Mouse (Mus musculus) induced T-regulatory cell, adult 2 months (primary cell): ENCODE results near the gene Zfp963.
A peak's percentile ranks its signal among the peaks of the same experiment; 100 is the strongest.

Experiments used
- DNase-seq: peaks from one replicate; pipeline ENCODE4 v3.0.0-alpha.2; 2012; ENCODE audit warnings: low read depth

The Zfp963 gene

DNA sequence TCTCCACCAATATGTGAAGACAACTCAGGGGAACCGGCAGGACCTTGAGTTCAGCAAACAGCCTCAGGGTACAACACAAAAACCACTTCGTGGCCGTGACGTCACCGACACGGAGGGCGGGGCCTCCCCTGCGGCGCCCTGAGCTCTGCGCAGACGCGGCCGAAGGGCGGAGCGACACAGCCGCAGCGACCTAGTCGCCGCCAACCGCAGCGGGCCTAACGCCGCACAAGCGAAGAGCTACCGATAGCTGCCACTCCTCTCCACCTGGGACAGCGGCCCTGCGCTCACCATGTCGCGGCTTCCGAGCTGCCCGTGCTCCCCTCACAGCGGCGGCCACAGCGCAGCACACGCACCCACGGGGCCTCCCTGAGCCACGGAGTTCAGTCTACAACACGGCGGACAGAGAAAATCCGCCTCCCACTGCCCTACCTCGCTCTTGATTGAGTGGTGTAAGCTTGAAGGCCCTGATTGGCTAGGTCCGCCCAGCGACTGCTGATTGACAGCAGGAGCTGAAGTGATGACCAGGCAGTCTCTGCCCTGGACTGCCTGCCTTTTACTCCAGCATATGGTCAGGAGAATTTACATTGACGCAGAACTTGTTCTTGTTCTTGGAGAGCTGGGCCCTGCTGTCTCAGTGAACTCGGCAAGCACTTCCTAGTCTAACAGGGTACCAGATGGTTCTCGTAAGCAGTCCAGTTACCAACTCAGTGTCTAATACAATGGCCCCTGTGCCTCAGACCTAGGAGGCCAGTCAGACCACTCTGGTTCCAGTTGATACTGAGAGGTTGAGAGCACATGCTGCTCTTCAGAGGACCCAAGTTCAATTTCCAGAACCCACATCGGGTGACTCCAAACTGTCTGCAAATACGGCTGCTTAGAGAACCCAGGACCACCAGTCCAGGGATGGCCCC, at the start of gene Zfp963:
Gene Zfp963, minus strand, starts transcription at position 427 of the 911 bp plus-strand sequence.
- DNase-seq = peak; percentile 97

DNA sequence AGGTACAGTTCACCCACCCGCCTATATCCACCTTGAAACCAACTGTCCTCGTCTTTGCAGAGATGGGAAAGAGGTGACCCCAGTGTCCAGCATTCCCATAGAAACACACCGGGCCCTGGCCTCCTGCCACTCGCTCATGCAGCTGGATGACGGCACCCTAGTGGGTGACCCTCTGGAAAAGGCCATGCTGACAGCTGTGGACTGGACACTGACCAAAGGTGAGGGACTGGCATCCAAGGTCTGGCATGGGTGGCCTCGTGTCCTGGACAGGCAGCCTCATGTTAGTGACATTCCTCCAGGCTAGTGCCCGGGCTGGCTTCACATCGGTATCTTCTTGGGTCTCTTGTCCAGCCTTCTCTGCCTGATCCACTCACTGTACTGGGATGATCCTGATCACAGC, 49.5 kb upstream of the Zfp963 start:
- no peak for DNase-seq

DNA sequence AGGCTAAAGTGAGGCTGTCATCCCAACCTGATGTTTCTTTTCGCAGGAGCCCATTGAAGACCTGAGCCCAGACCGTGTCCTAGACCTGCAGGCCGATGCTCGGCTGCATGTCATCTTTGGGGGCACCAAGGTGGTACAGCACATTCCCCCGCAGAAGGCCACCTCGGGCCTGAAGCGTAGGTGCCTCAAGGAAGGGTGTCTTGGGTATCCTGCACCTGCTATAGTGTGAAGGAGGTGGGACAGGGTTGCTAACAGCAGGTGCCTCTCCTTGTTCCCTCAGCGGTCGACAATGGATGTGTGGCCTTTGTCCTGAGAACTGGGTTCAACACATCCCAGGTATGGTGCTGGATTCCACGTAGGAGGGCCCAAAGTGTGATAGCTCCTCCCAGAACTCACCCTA, 47.9 kb upstream of the Zfp963 start:
- no peak for DNase-seq

DNA sequence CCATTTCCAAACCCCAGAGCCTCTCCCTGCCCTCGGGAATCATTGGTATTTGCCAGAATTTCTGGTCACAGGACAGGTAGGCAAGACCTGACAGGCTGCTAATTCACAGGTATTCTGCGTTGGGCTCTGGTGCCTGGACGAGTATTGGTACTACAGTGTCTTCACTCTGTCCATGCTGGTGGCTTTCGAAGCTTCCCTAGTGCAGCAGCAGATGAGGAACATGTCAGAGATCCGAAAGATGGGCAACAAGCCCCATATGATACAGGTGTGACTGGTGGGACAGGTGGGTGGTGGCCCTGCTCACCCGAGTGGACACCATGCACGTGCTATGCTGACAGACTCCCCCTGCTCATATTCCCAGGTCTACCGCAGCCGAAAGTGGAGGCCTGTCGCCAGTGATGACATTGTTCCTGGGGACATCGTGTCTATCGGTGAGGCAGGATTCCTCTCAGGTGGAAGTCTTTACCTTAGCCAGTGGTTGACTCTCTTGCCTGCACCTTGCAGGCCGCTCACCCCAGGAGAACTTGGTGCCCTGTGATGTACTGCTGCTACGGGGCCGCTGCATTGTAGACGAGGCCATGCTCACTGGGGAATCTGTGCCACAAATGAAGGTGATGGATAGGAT, 47.1 kb upstream of the Zfp963 start:
- no peak for DNase-seq

DNA sequence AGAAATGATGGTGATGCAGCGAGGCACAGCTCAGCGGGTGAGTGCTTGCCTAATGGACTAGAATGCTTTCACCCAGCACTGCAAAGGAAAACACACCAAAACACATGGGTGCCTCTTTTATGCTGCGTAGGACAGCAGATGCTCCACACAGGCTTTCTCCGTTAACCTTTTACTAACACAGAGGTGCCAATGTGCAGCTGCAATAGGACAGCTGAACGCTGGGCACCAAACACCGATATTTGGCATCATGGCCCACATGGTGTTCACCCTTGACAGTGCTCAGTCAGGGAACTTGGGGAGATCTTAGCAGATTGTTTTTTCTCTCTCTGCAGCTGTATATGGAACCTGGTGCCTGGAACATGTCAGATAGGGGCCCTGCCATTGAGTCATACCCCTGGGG, 45.1 kb upstream of the Zfp963 start:
- DNase-seq = no peak

DNA sequence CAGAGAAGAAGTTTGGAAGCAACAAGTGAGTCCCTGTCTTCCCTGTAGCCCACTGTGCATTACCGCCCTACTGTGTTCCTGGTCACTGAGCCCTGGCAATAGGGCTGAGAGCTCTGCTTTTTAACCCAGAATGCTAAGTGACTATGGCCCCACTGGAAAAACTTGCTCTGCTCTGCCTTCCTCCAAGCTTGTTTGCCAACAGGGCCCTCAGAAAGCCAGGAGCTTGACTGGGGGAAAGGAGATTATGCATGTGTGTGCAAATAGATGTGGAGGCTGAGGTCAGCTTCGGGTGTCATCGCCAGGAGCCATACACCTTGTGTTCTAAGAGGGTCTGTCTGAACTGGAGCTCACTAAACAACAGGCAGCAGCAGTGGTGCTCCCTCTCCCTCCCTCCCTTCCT, 44.3 kb upstream of the Zfp963 start:
- no peak for DNase-seq

DNA sequence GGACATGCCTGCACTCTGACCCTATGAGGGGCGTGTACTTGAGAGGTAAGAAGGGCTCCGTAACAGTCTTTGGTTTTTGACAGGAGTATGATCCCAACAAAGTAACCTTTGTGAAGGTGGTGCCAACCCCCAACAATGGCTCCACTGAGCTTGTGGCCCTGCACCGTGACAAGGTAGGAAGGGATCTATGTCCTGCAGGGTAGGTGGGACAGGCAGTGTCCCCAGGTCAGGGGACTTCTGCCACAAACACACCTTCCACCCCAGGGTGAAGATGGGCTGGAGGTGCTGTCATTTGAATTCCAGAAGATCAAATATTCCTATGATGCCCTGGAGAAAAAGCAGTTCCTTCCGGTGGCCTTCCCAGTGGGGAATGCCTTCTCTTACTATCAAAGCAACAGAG, 43.9 kb upstream of the Zfp963 start:
- no peak for DNase-seq

DNA sequence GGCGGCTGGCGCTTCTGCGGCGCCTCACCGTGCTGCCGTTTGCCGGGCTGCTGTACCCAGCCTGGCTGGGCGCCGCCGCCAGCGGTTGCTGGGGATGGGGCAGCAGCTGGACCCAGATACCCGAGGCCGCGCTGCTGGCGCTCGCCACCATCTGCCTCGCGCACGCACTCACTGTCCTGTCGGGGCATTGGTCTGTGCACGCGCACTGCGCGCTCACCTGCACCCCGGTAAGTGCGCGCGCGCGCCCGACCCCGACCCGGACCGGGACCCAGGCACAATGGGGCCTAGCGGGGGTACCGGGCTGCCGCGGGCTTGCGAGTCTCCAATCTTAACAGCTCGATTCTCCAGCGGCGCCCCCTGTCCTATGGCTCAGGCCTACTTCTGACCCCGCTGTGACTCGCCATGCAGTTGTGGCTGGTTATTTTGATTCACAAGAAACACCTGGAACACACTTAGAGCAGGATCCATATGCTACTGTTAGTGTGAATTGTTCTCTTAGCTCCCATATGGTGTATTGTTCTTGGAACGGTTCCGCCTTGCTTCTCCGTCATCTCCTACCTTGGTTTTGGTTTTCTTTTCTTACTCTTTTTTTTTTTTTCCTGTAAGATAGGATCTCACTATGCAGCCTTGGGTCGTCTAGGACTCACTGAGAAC, 41.8 kb upstream of the Zfp963 start:
- DNase-seq = peak; percentile 79

DNA sequence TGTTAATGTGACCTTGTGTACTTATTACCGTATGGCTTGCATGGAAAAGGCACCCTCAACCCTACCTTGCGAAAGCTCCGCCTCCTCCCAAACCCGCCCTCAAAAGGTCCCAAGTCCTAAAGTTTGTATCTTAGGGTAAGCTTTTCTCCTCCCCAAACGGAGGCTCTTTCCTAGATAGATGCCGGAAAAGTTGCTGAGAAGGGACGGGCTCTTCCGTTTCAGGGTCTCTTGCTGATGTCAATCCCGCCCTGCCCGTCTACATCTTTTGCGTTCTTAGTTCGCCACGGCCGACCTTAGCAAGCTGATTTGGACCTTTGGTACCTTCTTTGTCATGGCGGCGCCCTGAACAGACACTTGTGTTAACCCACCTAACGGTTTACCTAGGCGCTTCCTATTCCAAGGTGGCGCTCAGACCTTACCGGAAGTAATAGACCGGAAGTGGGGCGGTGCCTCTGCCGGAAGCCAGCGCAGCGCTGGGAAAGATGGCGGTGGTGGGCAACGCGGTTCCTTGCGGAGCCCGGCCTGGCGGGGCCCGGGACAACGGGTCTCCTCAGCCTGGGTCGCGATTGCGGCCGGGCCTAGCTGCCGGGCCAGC, 41.1 kb upstream of the Zfp963 start, which contains the start of the genes Atp13a1 and Zfp866:
Gene Atp13a1, plus strand, starts transcription at position 391 of the 595 bp plus-strand sequence.
Gene Zfp866, minus strand, starts transcription at position 406 of the 595 bp plus-strand sequence.
- DNase-seq = peak; percentile 96

DNA sequence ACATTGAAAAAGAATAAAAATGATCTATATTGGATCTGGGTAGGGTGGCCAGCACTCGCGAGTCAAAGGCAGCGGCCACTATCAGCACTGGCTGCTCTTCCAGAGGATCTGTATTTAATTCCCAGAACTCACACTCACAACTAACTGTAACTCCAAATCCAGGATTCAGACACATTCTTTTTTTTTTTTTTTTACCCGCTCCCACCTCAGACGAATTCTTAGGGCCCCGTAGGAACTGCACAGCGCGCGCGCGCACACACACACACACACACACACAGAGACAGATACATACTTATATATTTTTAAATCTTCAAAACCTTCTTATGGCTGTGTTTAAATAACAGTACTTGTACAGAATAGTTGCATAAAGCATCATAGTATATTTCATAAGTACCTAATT, 40.6 kb upstream of the Zfp963 start:
- no peak for DNase-seq

DNA sequence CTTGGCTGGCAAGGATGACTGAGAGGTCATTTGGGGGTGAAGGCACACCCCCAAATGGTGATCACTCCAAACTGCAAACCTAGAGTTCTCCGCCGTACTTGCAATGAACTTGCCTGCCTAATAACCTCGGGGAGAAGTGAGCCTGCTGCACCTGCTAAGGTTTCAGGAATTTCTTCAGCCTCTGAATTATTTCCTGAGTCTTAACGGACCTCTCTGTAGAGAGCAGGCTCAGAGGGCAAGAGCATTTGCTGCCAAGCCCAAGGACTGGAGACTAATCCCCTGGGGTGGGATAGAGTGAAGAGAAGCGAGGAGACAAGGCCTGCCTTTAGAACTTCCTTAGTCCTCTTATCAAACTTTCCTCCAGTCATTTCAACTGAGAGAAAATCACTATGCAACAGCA, 40.0 kb upstream of the Zfp963 start:
- DNase-seq = no peak

DNA sequence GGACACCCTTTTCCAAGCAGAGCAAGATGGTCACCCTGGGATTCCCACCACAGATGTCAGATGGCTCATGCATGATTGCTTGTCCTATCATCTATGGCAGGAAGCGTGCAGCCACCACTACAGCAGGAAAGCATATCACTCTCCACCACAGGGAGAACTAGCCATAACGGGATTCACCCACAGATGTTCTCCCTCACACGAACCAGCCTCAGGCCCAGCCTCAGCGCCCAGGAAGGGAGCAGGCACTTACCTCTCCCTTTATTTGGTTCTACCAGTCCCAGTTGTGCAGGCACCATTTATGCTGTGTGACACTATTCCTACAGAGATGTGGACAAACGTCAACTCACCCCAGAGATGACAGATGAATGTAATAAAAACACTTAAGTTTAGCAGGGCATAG, 39.3 kb upstream of the Zfp963 start:
- no peak for DNase-seq

DNA sequence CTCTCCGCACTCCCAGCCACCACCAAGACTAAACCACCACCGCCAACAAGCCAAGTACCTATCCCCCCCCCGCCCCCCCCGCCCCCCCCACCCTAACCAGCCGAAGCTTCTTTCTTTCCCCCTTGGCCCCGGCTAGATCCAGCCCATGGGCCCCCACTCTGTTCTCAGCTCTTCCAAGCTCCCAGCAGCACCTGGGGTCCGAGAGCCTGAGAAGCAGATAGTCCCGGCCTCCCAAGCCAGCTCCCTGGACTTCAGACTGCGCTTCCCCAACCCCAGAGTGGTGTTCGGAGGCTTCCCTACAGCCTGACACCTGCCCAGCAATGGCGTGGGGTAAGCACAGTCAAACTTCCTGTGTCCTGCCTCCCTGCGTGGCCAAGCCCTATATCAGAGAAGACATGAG, 27.3 kb upstream of the Zfp963 start:
- no peak for DNase-seq

DNA sequence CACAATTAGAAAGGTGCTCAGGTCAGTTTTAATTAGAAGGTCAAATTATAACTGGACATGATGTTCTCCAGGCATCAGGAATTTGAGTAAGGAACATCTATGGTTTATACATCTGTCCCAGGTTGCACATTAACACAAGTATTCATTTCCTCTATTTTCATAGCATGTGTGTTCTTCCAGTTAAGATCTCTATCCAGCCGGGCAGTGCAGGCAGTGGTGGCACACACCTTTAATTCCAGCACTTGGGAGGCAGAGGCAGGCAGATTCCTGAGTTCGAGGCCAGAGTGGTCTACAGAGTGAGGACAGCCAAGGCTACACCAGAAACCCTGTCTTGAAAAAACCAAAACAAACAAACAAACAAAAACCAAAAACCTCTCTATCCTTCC, 25.4 kb upstream of the Zfp963 start:
- DNase-seq = no peak

DNA sequence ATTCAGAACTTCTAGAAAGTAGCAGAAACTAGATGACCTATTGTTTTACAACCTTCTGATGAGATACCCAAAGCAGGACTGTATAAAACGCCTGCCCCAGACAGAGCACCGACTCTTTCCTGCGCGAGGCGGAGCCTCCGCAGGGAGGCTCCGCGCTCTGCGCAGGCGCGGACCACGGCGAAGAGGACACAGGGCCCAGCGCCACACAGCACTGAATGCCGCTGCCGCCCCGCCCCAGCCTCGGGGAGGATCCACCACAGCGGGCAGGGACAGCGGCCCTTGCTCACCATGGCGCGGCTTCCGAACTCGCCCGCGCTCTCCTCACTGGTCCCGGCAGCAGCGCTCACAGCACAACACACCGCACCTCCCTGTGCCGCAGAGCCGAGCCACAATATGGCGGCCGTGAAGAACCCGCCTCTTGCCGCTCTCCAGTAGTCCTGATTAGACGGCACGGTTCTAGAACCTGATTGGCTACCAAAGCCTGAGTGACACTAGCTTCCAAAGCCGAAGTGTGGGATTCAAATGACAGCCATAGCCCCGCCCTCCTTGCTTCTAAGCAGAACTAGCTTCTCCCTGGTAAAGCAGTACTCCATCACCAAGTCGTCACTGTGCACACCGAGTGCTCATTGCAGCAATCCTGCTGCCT, 24.9 kb upstream of the Zfp963 start, which contains the start of gene Gm20422:
Gene Gm20422, minus strand, starts transcription at position 384 of the 646 bp plus-strand sequence.
- peak; percentile 97 for DNase-seq

DNA sequence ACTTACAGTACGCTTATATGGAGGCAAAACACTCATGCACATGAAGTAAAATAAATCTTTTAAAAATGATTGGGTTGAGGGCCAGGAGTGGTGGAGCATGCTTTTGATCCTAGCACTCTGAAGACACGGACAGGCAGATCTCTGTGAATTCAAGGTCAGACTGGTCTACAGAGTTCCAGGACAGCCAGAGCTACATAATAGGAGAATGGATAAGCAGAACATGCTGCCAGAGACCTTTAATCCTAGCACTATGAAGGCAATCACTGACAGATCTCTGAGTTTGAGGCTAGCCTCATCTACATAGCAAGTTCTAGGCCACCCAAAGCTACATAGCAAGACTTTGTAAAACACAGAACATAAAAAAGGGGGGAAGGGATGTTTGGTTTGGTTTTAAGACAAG, 22.3 kb upstream of the Zfp963 start:
- DNase-seq = no peak

DNA sequence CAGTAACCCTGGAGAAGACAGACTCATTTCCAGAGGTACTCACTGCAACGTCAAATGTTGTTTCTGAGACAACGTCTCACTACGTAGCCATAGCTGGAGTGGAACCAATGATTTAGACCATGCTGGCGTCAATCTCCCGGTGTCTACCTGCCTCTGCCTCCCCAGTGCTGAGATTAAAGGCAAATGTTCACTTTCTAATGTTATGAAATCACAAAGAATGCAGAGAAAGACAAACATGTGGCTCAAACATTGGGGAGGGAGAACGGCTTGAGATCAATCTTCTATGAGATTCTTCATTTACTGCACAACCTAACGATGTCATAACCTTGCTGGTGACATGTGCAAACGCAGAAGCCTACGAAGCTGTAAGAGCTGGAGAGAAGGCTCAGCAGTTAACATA, 21.5 kb upstream of the Zfp963 start:
- DNase-seq = no peak

DNA sequence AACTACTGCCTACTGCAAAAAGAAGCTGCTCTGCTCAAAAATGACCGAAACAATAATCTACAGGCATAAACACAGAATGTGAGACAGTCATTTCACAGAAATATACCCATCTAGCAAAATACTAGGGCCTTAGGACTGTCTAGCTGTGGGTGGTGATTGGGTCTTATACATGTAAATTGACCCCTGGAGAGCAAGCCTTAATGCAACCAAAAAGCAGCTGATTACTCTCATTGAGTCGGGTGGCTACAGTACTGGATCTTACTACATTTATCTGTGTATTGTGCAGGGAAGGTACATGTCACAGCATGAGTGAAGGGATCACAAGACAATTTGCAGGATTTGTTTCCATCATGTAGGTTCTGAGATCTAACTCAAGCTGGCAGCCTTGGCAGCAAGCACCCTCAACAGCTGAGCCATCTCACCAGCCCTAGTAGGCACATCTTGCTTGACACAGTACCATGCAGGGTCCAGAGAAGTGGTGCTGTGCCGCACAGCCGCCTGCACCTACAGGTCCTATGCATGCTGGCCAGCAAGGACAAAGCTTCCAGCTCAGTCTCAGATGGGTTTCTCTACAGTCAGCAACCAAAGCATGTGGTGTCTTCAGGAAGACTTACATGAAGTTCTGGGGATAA, 12.2 kb upstream of the Zfp963 start:
- DNase-seq = no peak

DNA sequence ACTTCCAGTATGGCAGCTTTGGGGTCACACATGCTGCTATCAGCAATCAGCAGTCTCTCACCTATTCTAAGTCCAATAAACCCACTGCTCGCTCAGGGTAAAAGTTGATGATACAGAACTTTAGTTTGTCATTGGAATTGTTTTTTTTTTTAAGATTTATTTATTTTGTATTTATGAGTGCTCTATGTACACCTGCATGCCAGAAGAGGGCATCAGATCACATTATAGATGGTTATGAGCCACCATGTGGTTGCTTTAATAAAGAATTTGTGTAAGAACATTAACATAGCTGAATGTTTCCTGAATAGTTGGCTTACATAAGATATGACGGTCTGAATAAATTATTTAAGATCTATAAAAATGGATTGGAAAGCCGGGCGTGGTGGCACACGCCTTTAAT, 8.5 kb upstream of the Zfp963 start:
- no peak for DNase-seq

DNA sequence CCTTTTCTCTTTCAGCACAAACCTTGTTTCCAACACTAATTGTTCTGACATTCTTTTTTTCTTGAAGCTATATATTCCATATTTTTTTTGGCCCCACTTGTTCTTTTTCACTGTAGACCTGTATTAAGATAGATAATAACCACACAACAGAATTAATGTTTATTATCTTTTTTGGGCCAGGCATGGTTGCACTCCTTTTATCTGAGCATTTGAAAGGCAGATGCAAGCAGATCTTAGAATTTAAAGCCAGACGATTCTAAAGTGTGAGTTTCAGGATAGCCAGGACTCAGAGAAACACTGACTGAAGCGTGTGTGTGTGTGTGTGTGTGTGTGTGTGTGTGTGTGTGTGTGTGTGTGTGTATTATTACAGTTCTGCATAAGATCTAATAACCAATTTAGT, 2.7 kb upstream of the Zfp963 start:
- no peak for DNase-seq

DNA sequence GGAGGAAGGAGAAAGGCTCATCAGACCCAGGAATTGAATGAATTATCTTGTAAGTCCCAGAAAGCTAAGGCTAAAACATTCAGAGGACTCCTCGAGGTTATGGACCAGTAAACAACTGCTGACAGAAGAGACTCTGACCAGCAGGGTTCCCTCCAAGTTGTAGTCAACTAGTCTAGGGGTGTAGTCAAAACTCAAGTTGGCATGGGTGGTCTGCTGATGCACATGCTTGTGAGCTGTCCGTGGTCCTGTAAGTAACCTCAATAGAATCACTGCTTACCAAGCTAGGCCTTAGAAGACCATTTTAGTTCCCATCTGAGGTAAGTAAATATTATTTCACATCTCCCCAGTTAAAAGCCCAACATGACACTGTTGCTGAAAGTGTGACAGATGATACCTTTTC, 8.5 kb downstream of the Zfp963 start:
- no peak for DNase-seq
